Mouse (Mus musculus) liver, adult 2 months (tissue): ENCODE data around the gene Mex3d.

Source experiments
- CTCF ChIP-seq: fragments of 200-500 bp; IDR thresholded peaks from 2 replicates; pipeline ENCODE4 v1.5.1; 2011; ENCODE audit warnings: low read depth, low read length, control low read depth
- POLR2A ChIP-seq: fragments of 200-500 bp; IDR thresholded peaks from 2 replicates; pipeline ENCODE4 v1.6.1; 2011; ENCODE audit warnings: low read length, control low read depth; ENCODE audit not compliant: insufficient read depth; ENCODE audit errors: extremely low read depth

- TF ChIP-seq CTCF: no peak
- TF ChIP-seq POLR2A: no peak
These were observed 7.7 kb upstream of the Mex3d start for GRCm38 (mm10) chr10:80395025-80395627.
